Mouse (Mus musculus): Measurements from ENCODE around the gene Hsd17b7.

DNA sequence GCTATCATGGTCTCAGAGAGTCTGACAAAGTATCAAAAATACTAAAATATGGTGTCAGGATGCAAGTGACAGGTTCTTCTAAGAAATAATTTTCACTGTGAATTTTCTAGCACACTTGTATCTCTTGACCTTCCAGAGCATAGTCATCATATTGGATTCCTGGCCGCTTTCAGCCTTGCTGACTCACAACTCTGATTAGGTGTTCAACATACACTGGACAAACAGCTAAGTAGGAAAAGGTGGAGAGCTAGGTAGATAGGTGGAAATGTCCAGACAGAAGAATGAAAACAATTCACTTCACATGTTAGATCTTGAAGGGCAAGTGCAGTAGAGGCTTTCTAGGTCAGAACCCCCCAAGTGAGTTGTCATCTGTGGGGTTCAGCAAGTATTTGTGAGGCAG lies 40.3 kb upstream of the Hsd17b7 start:
- TF ChIP-seq CTCF (IDR thresholded peaks at IDR 0.05; ENCODE audit: control insufficient read depth, insufficient read depth, insufficient replicate concordance, low read depth, low read length) = no peak
- no peak for TF ChIP-seq POLR2A (IDR thresholded peaks at IDR 0.05; ENCODE audit: control insufficient read depth, low read depth, low read length)

Measured in testis, adult 2 months (tissue).